Mouse (Mus musculus): ENCODE results near the gene Ulk4. TPM values are rescaled to one million over a fixed set of nuclear protein-coding genes. Genes with fewer than 3 reads are reported as not detected.

The Ulk4 gene
- polyA plus RNA-seq, 1 experiment from 2014 or later = 134 TPM

DNA sequence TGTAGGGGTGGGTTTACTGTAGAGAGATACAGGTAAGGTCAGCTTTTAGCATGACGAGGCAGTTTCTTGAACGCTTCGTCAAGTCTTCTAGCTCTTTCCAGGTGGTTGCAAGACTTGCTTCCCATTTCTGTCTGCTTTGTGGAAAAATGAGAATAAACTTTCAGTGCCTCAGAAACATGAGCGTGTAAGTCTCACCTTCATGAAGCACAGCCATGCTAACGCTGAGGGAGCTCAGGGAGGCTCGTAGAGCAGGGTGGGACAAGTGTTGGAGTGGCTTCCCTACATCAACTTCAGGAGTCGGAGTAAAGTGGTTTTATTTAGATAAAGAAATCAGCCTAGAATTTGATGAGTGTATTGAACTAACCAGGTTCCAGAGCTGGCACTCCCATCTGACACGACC is 330.9 kb downstream of the Ulk4 start:
- no peak overlapping the region for H3K9ac ChIP-seq (replicated peaks; ENCODE audit: low read depth, low read length)
- no peaks in the 10 kb centered on the region for H3K27me3 ChIP-seq (ENCODE audit: control insufficient read depth, insufficient read depth, low read length)
- no peaks in the 10 kb centered on the region for H3K9me3 ChIP-seq (ENCODE audit: control insufficient read depth, low read depth, low read length)
- H3K36me3 ChIP-seq (ENCODE audit: control insufficient read depth, insufficient read depth, low read length) = peaks cover 20% of the 10 kb centered on the region
- peaks cover 16% of the 10 kb centered on the region for H3K4me1 ChIP-seq (ENCODE audit: control insufficient read depth, insufficient read depth, low read length)
- WGBS = 59% methylated on average over 8 of the region's 8 CpGs
- H3K27ac ChIP-seq (ENCODE audit: low read length) = no peak overlapping the region
- no peak for ATAC-seq (ENCODE audit: insufficient number of reproducible peaks, insufficient read depth, low FRiP score, low read depth)
- H3K4me2 ChIP-seq (replicated peaks; ENCODE audit: low read depth, low read length) = no peak overlapping the region
- no peak overlapping the region for H3K4me3 ChIP-seq (ENCODE audit: low read depth, low read length)

DNA sequence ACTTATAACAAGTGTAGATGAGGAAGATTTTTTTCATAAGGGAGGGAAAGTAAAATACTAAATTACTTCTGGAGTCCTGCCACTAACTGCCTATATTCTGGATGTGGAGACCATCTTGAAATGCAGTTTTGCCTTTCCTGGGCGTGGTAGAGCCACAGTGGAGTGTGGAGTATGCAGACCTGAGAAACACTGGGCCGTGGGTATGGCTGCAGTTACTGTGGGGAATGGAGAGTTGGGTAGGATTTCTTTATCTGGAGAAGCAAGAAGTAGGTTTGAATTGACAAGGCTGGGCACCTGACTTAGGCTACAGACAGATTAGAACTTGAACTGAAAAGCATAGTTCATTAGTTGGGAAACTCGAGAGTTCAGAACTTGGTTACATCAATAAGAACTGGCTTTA is 332.8 kb downstream of the Ulk4 start:
- Histone ChIP-seq H3K9me3 (ENCODE audit: control insufficient read depth, low read depth, low read length) (no peaks in the 10 kb centered on the region), H3K27ac (ENCODE audit: low read length) (no peak overlapping the region), H3K4me3 (ENCODE audit: low read depth, low read length) (no peak overlapping the region), H3K9ac (replicated peaks; ENCODE audit: low read depth, low read length) (no peak overlapping the region), H3K4me2 (replicated peaks; ENCODE audit: low read depth, low read length) (no peak overlapping the region), H3K4me1 (ENCODE audit: control insufficient read depth, insufficient read depth, low read length) (peaks cover 29% of the 10 kb centered on the region), H3K36me3 (ENCODE audit: control insufficient read depth, insufficient read depth, low read length) (peaks cover 6% of the 10 kb centered on the region), H3K27me3 (ENCODE audit: control insufficient read depth, insufficient read depth, low read length) (no peaks in the 10 kb centered on the region)
- WGBS = 63% methylated on average over 3 of the region's 3 CpGs
- ATAC-seq (ENCODE audit: insufficient number of reproducible peaks, insufficient read depth, low FRiP score, low read depth) = no peak

DNA sequence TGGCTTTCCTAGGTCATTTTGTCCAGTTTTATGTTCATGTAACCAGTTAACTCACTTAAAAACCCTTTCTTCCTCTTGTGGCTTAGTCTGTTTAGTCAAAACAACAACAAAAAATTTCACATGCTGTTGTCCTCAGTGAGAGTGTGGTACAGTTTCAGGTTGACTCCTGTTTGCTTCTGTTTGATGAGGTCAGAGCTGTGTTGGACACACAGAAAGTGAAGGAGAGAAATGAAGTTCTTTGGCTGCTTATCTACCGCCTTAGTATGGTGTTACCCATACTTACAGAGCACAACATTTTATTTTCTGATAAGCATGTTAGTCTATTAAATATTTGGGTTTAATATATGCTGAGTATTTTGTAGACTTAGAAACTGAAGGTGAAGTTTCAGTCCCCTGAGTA is 333.2 kb downstream of the Ulk4 start:
- WGBS = 83% methylated on average over 1 of the region's 1 CpGs
- Histone ChIP-seq H3K4me2 (replicated peaks; ENCODE audit: low read depth, low read length) (no peak overlapping the region), H3K9me3 (ENCODE audit: control insufficient read depth, low read depth, low read length) (no peaks in the 10 kb centered on the region), H3K27me3 (ENCODE audit: control insufficient read depth, insufficient read depth, low read length) (no peaks in the 10 kb centered on the region), H3K9ac (replicated peaks; ENCODE audit: low read depth, low read length) (no peak overlapping the region), H3K4me1 (ENCODE audit: control insufficient read depth, insufficient read depth, low read length) (peaks cover 29% of the 10 kb centered on the region), H3K36me3 (ENCODE audit: control insufficient read depth, insufficient read depth, low read length) (peaks cover 6% of the 10 kb centered on the region), H3K27ac (ENCODE audit: low read length) (no peak overlapping the region), H3K4me3 (ENCODE audit: low read depth, low read length) (no peak overlapping the region)
- ATAC-seq (ENCODE audit: insufficient number of reproducible peaks, insufficient read depth, low FRiP score, low read depth) = no peak

DNA sequence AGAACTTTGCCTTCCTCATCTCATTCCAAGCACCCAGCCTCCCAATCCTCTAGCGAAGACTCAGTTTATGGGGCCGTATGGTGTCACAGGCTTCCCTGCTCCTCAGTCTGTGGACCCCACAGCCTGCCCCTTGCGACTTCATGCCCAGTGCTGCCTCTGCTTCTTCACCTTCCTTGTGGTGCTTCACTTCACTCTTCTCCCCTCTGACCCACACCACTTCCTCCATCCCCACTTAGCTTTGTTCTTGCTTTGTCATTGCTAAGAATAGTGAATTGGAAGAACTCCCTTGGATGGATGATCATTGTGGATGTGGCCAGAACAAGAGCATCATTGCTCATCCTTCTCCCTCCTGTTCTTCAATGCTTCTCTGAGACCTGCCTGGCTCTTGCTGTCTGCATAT is 336.1 kb downstream of the Ulk4 start:
- 81% methylated on average over 3 of the region's 3 CpGs for WGBS
- Histone ChIP-seq H3K4me1 (ENCODE audit: control insufficient read depth, insufficient read depth, low read length) (peaks cover 49% of the 10 kb centered on the region), H3K27me3 (ENCODE audit: control insufficient read depth, insufficient read depth, low read length) (no peaks in the 10 kb centered on the region), H3K4me3 (ENCODE audit: low read depth, low read length) (no peak overlapping the region), H3K9me3 (ENCODE audit: control insufficient read depth, low read depth, low read length) (no peaks in the 10 kb centered on the region), H3K9ac (replicated peaks; ENCODE audit: low read depth, low read length) (no peak overlapping the region), H3K27ac (ENCODE audit: low read length) (no peak overlapping the region), H3K36me3 (ENCODE audit: control insufficient read depth, insufficient read depth, low read length) (peaks cover 6% of the 10 kb centered on the region), H3K4me2 (replicated peaks; ENCODE audit: low read depth, low read length) (no peak overlapping the region)
- no peak for ATAC-seq (ENCODE audit: insufficient number of reproducible peaks, insufficient read depth, low FRiP score, low read depth)

DNA sequence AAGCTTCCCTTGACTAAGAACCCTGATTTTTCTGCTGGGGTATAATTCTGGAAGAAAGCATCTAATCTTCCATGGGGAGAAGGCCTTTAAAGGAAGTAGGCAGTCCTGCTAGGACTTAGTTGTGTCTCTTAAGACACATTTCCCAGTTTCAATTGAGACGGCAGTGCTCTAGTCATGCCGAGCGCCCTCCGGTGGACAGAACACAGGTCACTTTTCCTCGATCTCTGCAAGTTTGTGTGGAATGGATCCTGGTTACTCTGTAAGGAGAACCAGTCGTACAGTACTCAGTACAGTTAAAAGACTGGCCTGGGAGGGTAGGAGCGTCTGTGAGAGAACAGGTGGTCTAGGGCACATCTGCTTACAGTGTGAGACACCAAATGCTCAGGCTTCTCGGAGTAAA is 340.6 kb downstream of the Ulk4 start:
- H3K9me3 ChIP-seq (ENCODE audit: control insufficient read depth, low read depth, low read length) = no peaks in the 10 kb centered on the region
- no peaks in the 10 kb centered on the region; the same call in 1 of the 2 replicates for H3K36me3 ChIP-seq (ENCODE audit: control insufficient read depth, insufficient read depth, low read length)
- H3K27me3 ChIP-seq (ENCODE audit: control insufficient read depth, insufficient read depth, low read length) = no peaks in the 10 kb centered on the region
- H3K4me3 ChIP-seq (ENCODE audit: low read depth, low read length) = peak overlapping the region; percentile 96
- 6% methylated on average over 8 of the region's 8 CpGs for WGBS
- H3K4me2 ChIP-seq (replicated peaks; ENCODE audit: low read depth, low read length) = peak overlapping the region; percentile 98
- peak overlapping the region; percentile 99; the same call in 1 of the 2 replicates for H3K9ac ChIP-seq (replicated peaks; ENCODE audit: low read depth, low read length)
- no peak for ATAC-seq (ENCODE audit: insufficient number of reproducible peaks, insufficient read depth, low FRiP score, low read depth)
- H3K27ac ChIP-seq (ENCODE audit: low read length) = no peak overlapping the region; the same call in 1 of the 2 replicates
- H3K4me1 ChIP-seq (ENCODE audit: control insufficient read depth, insufficient read depth, low read length) = peaks cover 43% of the 10 kb centered on the region

DNA sequence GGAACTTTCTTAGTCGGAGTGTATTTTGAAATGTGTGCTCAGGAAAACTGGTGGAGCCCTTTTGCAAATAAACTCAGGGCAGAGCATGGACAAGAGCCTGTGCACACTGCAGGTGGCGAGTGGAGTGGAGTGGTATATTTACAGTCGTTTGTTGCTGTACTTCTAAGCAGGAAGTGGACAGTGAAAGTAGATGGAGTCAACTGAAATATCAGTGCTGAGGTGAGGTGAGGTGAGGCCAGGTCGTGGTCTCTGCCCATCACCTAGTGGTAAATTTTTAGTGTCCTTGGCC is 341.4 kb downstream of the Ulk4 start:
- peaks cover 36% of the 10 kb centered on the region for H3K4me1 ChIP-seq (ENCODE audit: control insufficient read depth, insufficient read depth, low read length)
- H3K9me3 ChIP-seq (ENCODE audit: control insufficient read depth, low read depth, low read length) = no peaks in the 10 kb centered on the region
- H3K4me2 ChIP-seq (replicated peaks; ENCODE audit: low read depth, low read length) = peak overlapping the region; percentile 98
- H3K4me3 ChIP-seq (ENCODE audit: low read depth, low read length) = peak overlapping the region; percentile 96
- ATAC-seq (ENCODE audit: insufficient number of reproducible peaks, insufficient read depth, low FRiP score, low read depth) = no peak
- H3K27ac ChIP-seq (ENCODE audit: low read length) = peak overlapping the region; percentile 93; the same call in 1 of the 2 replicates
- H3K9ac ChIP-seq (replicated peaks; ENCODE audit: low read depth, low read length) = peak overlapping the region; percentile 99
- H3K27me3 ChIP-seq (ENCODE audit: control insufficient read depth, insufficient read depth, low read length) = no peaks in the 10 kb centered on the region
- WGBS = 4% methylated on average over 4 of the region's 4 CpGs
- no peaks in the 10 kb centered on the region; the same call in 1 of the 2 replicates for H3K36me3 ChIP-seq (ENCODE audit: control insufficient read depth, insufficient read depth, low read length)

DNA sequence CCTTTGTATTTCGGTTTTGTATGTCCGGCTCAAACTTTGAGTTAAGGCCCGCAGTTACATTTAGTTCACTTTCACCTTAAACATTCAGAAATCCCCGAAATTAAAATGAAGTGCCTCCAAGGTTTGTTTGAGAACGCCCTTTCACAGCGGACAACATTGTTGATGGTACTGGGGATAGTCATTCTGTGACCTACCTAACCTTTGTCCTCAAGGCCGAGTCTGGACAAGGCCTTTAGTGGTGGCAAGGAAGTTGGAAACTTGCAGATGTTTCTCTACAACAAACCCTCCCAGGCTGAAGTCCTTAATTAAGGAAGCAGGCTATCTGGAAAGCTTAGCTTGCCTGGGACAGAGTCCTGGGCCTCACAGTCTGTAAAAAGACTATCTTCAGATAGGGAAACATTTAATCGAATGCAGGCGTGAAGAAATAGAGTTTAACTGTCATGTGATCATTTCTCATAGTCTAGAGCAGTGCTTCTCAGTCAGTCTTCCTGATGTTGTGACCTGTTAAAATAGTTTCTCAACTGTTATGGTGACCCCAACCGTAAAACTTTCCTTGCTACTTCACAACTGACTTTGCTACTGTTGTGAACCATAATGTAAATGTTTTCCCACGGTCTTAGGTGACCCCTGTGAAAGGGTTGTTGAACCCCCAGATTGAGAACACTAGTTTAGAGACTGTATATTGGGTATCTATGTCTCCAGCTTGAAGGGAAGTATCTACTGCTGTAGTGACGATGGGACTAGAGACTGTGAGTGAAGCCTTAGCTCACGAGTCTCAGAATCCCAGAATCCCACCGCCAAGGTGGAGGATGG is 342.0 kb downstream of the Ulk4 start:
- WGBS = 3% methylated on average over 14 of the region's 14 CpGs
- Histone ChIP-seq H3K4me3 (ENCODE audit: low read depth, low read length) (peak overlapping the region; percentile 96), H3K9ac (replicated peaks; ENCODE audit: low read depth, low read length) (peak overlapping the region; percentile 99), H3K9me3 (ENCODE audit: control insufficient read depth, low read depth, low read length) (no peaks in the 10 kb centered on the region), H3K36me3 (ENCODE audit: control insufficient read depth, insufficient read depth, low read length) (no peaks in the 10 kb centered on the region; the same call in 1 of the 2 replicates), H3K4me2 (replicated peaks; ENCODE audit: low read depth, low read length) (peak overlapping the region; percentile 98), H3K4me1 (ENCODE audit: control insufficient read depth, insufficient read depth, low read length) (peaks cover 33% of the 10 kb centered on the region), H3K27ac (ENCODE audit: low read length) (peak overlapping the region; percentile 93), H3K27me3 (ENCODE audit: control insufficient read depth, insufficient read depth, low read length) (no peaks in the 10 kb centered on the region)
- no peak for ATAC-seq (ENCODE audit: insufficient number of reproducible peaks, insufficient read depth, low FRiP score, low read depth)

DNA sequence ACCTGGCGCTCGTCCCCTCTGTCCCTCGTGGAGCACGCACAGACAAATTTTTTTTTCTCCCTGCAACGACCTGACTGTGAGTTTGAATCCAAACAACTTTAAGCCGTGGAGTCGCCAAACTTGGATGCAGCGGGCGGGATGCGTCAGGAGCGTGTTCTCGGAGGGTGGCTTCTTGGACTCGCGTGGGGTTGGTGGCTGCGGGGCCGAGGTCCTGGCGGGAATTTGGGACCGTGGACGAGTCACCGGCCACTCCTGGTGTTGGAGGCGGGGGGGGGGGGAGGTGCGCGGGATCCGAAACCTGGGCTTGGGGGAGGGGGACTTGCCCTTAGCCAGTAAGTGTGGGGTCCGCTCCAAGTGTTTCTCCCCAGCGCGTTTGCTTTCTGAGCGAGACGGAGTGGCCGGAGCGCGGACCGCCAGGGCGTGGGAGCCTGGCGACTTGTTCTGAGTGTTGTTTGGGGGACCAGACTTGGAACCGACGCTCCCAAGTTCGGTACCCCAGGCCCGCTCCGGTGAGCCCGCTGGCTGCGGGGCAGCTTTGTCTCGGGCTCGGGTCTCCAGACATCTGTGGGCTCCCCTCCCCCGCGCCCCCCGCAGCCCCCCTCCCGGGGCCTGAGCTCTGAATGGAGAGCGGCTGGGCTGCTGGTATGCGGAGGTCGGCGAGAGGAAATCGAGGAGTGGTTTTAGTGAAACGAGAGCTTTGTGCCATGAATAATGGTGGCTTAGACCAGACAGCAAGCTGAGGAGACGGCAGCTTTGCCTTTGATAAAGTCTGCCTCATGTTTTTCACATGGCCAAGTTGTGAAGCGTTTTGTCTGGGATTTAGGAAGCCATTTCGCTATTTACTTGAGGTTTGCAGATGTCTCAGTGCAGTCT is 342.9 kb downstream of the Ulk4 start:
- H3K9me3 ChIP-seq (ENCODE audit: control insufficient read depth, low read depth, low read length) = no peaks in the 10 kb centered on the region
- H3K27me3 ChIP-seq (ENCODE audit: control insufficient read depth, insufficient read depth, low read length) = no peaks in the 10 kb centered on the region
- H3K27ac ChIP-seq (ENCODE audit: low read length) = peak overlapping the region; percentile 93
- WGBS = under 1% methylated on average over 55 of the region's 57 CpGs
- H3K4me1 ChIP-seq (ENCODE audit: control insufficient read depth, insufficient read depth, low read length) = peaks cover 28% of the 10 kb centered on the region
- H3K4me3 ChIP-seq (ENCODE audit: low read depth, low read length) = peak overlapping the region; percentile 96
- peak overlapping the region; percentile 98 for H3K4me2 ChIP-seq (replicated peaks; ENCODE audit: low read depth, low read length)
- H3K36me3 ChIP-seq (ENCODE audit: control insufficient read depth, insufficient read depth, low read length) = no peaks in the 10 kb centered on the region
- no peak for ATAC-seq (ENCODE audit: insufficient number of reproducible peaks, insufficient read depth, low FRiP score, low read depth)
- peak overlapping the region; percentile 99 for H3K9ac ChIP-seq (replicated peaks; ENCODE audit: low read depth, low read length)
